Mouse (Mus musculus) testis, postnatal 10 days (tissue): ENCODE data around the gene 1810065E05Rik.

ENCODE experiments used
- DNase-seq: peaks from one replicate; pipeline ENCODE4 v3.0.0; 2021; ENCODE audit warnings: low spot score

Gene 1810065E05Rik

GRCm38 (mm10) chr11:58420815-58421214 is at the start of gene 1810065E05Rik:
Gene 1810065E05Rik (plus strand): TSS chr11:58421111.
- no peak for DNase-seq

- DNase-seq: no peak
These were observed 43.6 kb upstream of the 1810065E05Rik start for GRCm38 (mm10) chr11:58377273-58377672.

GRCm38 (mm10) chr11:58377686-58378085 is 43.2 kb upstream of the 1810065E05Rik start:
- no peak for DNase-seq

- DNase-seq: no peak
These were observed 42.1 kb upstream of the 1810065E05Rik start, which contains the start of gene Lypd8 for GRCm38 (mm10) chr11:58378763-58379278. Gene Lypd8 (plus strand): TSS chr11:58379043.

- DNase-seq: no peak
These were observed 41.4 kb upstream of the 1810065E05Rik start for GRCm38 (mm10) chr11:58379516-58379915.

- DNase-seq: no peak
These were observed 38.4 kb upstream of the 1810065E05Rik start for GRCm38 (mm10) chr11:58382471-58382870.

- DNase-seq: no peak
These were observed 20.8 kb upstream of the 1810065E05Rik start for GRCm38 (mm10) chr11:58399985-58400645.

- DNase-seq: no peak
These were observed 20.3 kb upstream of the 1810065E05Rik start for GRCm38 (mm10) chr11:58400655-58401054.

- no peak for DNase-seq
These were observed 12.8 kb upstream of the 1810065E05Rik start for GRCm38 (mm10) chr11:58408066-58408465.

GRCm38 (mm10) chr11:58418336-58418735 is 2.6 kb upstream of the 1810065E05Rik start:
- no peak for DNase-seq

- no peak for DNase-seq
These were observed 11.3 kb downstream of the 1810065E05Rik start, which contains the start of gene Gm12253 for GRCm38 (mm10) chr11:58432259-58432658. Gene Gm12253 (plus strand): TSS chr11:58432559.

GRCm38 (mm10) chr11:58437866-58438265 is 17.0 kb downstream of the 1810065E05Rik start:
- DNase-seq: no peak

- DNase-seq: no peak
These were observed 31.8 kb downstream of the 1810065E05Rik start, which contains the start of gene Lypd9 for GRCm38 (mm10) chr11:58452759-58453158. Gene Lypd9 (minus strand): TSS chr11:58452923.

- no peak for DNase-seq
These were observed 32.7 kb downstream of the 1810065E05Rik start for GRCm38 (mm10) chr11:58453592-58453991.

- no peak for DNase-seq
These were observed 41.3 kb downstream of the 1810065E05Rik start, which contains the start of gene Olfr30 for GRCm38 (mm10) chr11:58462170-58462569. Gene Olfr30 (minus strand): TSS chr11:58462270.
